In genomic region chr5:115492711-115493335, GRCm38 (mm10) we compare ENCODE assay signal across 15 mouse cellular contexts. TPM values are rescaled to one million over a fixed set of nuclear protein-coding genes. Genes with fewer than 3 reads are reported as not detected.
A peak's percentile ranks its signal among the peaks of the same experiment; 100 is the strongest.
DNase-seq lines count a peak whose midpoint lies in the region; ATAC-seq and TF ChIP-seq lines count a peak whose summit lies in the region.
"Had no signal": no experiment of that assay in that cellular context is flagged by ENCODE, and none has a peak within 500 bp of the region (broad histone marks: within the 10 kb centered on the region; RNA-seq: fewer than 3 reads in every experiment).

No protein-coding gene starts in this region.

- DNase-seq in adrenal gland, postnatal 36 days, result peak; percentile 36 to 72
- no peak for DNase-seq in adrenal gland, postnatal 4 days (ENCODE audit: low spot score in 2 of 2)
- DNase-seq in lung, embryonic 14.5 days, result no peak
- no peak for DNase-seq in lung, postnatal 10 days
- DNase-seq in brain, adult 2 months (ENCODE audit: low read depth, low spot score), result peak; percentile 70
- DNase-seq in spleen, adult 12 weeks (ENCODE audit: low spot score), result no peak
- DNase-seq: kidney, adult 8-10 months; right cerebral cortex, postnatal 25 days had no signal

- H3K4me1 ChIP-seq in lung, embryonic 14.5 days (ENCODE audit: insufficient read depth), result 0 out of 2 replicates have a peak, but pooled peaks cover 5% of the 10 kb centered on the region
- peaks cover 26% of the 10 kb centered on the region for H3K4me1 ChIP-seq in stomach, embryonic 15.5 days

- H3K9me3 ChIP-seq in lung, embryonic 14.5 days (ENCODE audit: low read depth, low read length), result no peaks in the 10 kb centered on the region
- no peaks in the 10 kb centered on the region for H3K9me3 ChIP-seq in stomach, embryonic 15.5 days
- H3K9me3 ChIP-seq: midbrain, embryonic 15.5 days had no signal

- ATAC-seq in lung, embryonic 14.5 days (ENCODE audit: insufficient read depth), result no peak
- ATAC-seq in stomach, embryonic 15.5 days (ENCODE audit: insufficient read depth, low FRiP score, low read depth), result no peak
- no peak for ATAC-seq in cerebellum, adult (ENCODE audit: insufficient number of reproducible peaks, low FRiP score, low TSS enrichment)
- ATAC-seq: activated CD4-positive, CD25-positive, alpha-beta regulatory T cell, adult 4 months; midbrain, embryonic 15.5 days had no signal

- TF ChIP-seq CTCF in lung, embryonic 14.5 days (IDR thresholded peaks at IDR 0.05; ENCODE audit: low read depth), result no peak

- H3K36me3 ChIP-seq in lung, embryonic 14.5 days (ENCODE audit: insufficient read depth), result no peaks in the 10 kb centered on the region
- H3K36me3 ChIP-seq in stomach, embryonic 15.5 days, result no peaks in the 10 kb centered on the region
- H3K36me3 ChIP-seq: midbrain, embryonic 15.5 days had no signal

- H3K27me3 ChIP-seq in lung, embryonic 14.5 days (ENCODE audit: insufficient read depth, low read length), result no peaks in the 10 kb centered on the region
- H3K27me3 ChIP-seq in stomach, embryonic 15.5 days (replicated peaks), result no peaks in the 10 kb centered on the region
- H3K27me3 ChIP-seq: midbrain, embryonic 15.5 days had no signal

- H3K4me3 ChIP-seq in lung, embryonic 14.5 days (ENCODE audit: low read depth, low read length), result no peak overlapping the region
- no peak overlapping the region for H3K4me3 ChIP-seq in stomach, embryonic 15.5 days (replicated peaks)
- H3K4me3 ChIP-seq: layer of hippocampus, adult 2 months had no signal

- H3K9ac ChIP-seq in lung, embryonic 14.5 days, result no peak overlapping the region
- no peak overlapping the region for H3K9ac ChIP-seq in stomach, embryonic 15.5 days

- H3K4me2 ChIP-seq in lung, embryonic 14.5 days, result no peak overlapping the region
- no peak overlapping the region for H3K4me2 ChIP-seq in stomach, embryonic 15.5 days

- WGBS in lung, embryonic 14.5 days, result 58% methylated on average over 6 of the region's 6 CpGs
- 51% methylated on average over 6 of the region's 6 CpGs for WGBS in stomach, embryonic 15.5 days

- peak overlapping the region; percentile 80; the same call in 1 of the 2 replicates for H3K27ac ChIP-seq in lung, embryonic 14.5 days (ENCODE audit: low read depth)
- peak overlapping the region; percentile 70; the same call in 1 of the 2 replicates for H3K27ac ChIP-seq in stomach, embryonic 15.5 days
- H3K27ac ChIP-seq: midbrain, embryonic 15.5 days had no signal

RNA-seq across cellular contexts. Expression of gene Sirt4, which starts 8.3 kb away (rescaled TPM):
- total RNA-seq in adrenal gland, postnatal 36 days (2021), result 10 to 100 TPM; 20.8 to 22.6 TPM
- 10 to 100 TPM; 29.9 to 31.3 TPM for total RNA-seq in adrenal gland, postnatal 4 days (2021)
- polyA plus RNA-seq in lung, embryonic 14.5 days (2014; fragmentation: Nextera tagmentation; extraction: Ambion mirVana), result 22.8 and 23.9 TPM in 2 replicates
- polyA plus RNA-seq in stomach, embryonic 15.5 days (2015; fragmentation: Nextera tagmentation; extraction: Ambion mirVana), result 21.7 and 26.6 TPM in 2 replicates

RNA-seq across cellular contexts. Expression of gene Pxn, which starts 13.7 kb away (rescaled TPM):
- total RNA-seq in adrenal gland, postnatal 36 days (2021), result 10 to 100 TPM; 33.5 to 54.2 TPM
- total RNA-seq in adrenal gland, postnatal 4 days (2021), result 10 to 100 TPM; 77.6 to 82.4 TPM
- 22.3 and 25.2 TPM in 2 replicates for polyA plus RNA-seq in lung, embryonic 14.5 days (2014; fragmentation: Nextera tagmentation; extraction: Ambion mirVana)
- 37.0 and 43.0 TPM in 2 replicates for polyA plus RNA-seq in stomach, embryonic 15.5 days (2015; fragmentation: Nextera tagmentation; extraction: Ambion mirVana)

RNA-seq across cellular contexts. Expression of gene Pla2g1b, which starts 26.8 kb away (rescaled TPM):
- not detected for total RNA-seq in adrenal gland, postnatal 36 days (2021)
- total RNA-seq in adrenal gland, postnatal 4 days (2021), result 10 to 100 TPM in 1 of 2 experiments, not detected in 1; 13.7 TPM
- 4.5 and 5.6 TPM in 2 replicates for polyA plus RNA-seq in lung, embryonic 14.5 days (2014; fragmentation: Nextera tagmentation; extraction: Ambion mirVana)
- polyA plus RNA-seq in stomach, embryonic 15.5 days (2015; fragmentation: Nextera tagmentation; extraction: Ambion mirVana), result 12.0 and 15.4 TPM in 2 replicates
- total RNA-seq: heart, adult 8-10 months; layer of hippocampus, adult 2 months; left cerebral cortex, postnatal 36 days had no signal
- polyA plus RNA-seq: activated CD4-positive, CD25-positive, alpha-beta regulatory T cell, adult 4 months; midbrain, embryonic 15.5 days had no signal

Comparison
In these comparisons a context has a peak if more than half of its experiments do, and no peak if none do; other contexts are left out.
1. DNase-seq: peak in adrenal gland, postnatal 36 days (2 of 2) and brain, adult 2 months (single experiment); none in adrenal gland, postnatal 4 days (0 of 2), lung, embryonic 14.5 days (single experiment), lung, postnatal 10 days (single experiment) and spleen, adult 12 weeks (single experiment).